Mouse (Mus musculus): Measurements from ENCODE around the gene Galt.
"Not testable (repeated sequence)": the region's sequence is repeated elsewhere in the genome, so short reads cannot be mapped to it uniquely, and the experiment has no call there.

Galt gene

DNA sequence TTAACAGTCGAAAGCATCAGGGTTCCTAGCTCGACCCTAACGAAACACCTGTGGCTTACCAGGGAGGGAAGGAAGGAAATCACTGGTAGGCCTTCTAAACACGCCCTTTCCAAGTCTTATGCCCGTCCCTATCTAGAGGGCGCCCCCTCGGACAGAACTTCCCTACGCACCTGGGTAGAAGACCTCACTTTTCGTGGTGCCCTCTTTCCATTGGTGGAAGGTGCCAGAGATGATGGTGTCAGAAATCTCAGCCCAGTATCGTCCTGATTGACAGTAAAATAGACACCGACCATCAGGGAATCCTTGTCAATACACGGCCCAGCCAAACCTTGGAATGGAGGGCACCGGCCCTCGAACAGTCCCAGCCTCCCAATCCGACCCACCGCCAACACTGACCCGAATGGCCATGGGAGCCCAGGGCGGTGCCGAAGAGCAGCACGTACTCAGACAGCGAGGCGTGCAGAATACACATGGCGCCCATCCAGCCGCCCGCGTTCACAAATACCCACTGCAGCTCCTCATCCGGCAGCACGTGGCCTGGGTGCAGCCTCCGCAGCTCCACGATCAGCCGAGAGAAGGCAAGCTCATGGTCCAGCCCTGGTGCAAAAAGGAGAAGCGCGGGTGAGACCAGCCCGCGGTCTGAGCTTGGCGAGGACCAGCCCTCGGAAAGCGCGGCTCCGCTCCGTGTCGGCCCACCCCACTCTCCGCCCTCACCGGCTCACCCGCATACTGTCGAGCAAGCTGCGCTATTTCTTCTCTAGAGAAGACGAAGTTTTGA lies 14.5 kb upstream of the Galt start:
- no peak for DNase-seq (ENCODE audit: low read depth, low spot score)

GRCm38 (mm10) chr4:41741158-41741560 lies 13.9 kb upstream of the Galt start:
- DNase-seq (ENCODE audit: low read depth, low spot score): peak; percentile 91

- DNase-seq (ENCODE audit: low read depth, low spot score): no peak
These were observed 10.9 kb upstream of the Galt start for GRCm38 (mm10) chr4:41744131-41744530.

GRCm38 (mm10) chr4:41745021-41745420 lies 10.0 kb upstream of the Galt start:
- DNase-seq (ENCODE audit: low read depth, low spot score): no peak

GRCm38 (mm10) chr4:41755338-41756305 lies 594 bp downstream of the Galt start, which contains the start of gene Sigmar1:
Gene Sigmar1 (minus strand): TSS chr4:41756157.
- DNase-seq (ENCODE audit: low read depth, low spot score): peak; percentile 74

DNA sequence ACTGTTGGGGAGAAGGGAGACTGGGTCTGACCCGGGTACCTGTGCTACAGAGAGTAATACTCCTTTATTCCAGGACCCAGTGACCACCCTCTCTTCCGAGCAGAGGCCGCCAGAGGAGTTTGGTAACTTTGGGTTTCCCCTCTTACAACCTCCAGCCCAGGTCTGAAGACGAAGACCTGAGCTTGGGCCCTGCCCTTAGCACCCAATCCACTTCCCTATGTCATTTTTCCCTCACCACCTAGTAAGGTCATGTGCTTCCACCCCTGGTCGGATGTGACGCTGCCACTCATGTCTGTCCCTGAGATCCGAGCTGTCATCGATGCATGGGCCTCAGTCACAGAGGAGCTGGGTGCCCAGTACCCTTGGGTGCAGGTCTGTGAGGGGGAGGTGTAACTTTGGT lies 1.4 kb downstream of the Galt start:
- DNase-seq (ENCODE audit: low read depth, low spot score): no peak

DNA sequence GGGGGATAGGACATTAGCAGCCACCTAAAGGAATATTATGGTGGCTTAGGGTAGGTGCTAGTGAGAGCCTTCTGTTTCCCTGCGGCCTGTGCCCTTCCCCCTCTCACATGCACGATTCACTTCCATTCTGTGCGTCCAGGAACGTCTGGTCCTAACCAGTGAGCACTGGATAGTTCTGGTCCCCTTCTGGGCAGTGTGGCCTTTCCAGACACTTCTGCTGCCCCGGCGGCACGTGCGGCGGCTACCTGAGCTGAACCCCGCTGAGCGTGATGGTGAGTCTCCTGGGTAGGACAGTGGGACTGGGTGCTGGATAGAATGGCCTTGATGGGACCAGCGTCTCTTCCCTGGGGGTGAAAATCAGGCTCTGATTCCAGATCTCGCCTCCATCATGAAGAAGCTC lies 2.3 kb downstream of the Galt start:
- DNase-seq (ENCODE audit: low read depth, low spot score): no peak

GRCm38 (mm10) chr4:41758021-41758420 lies 3.0 kb downstream of the Galt start:
- DNase-seq (ENCODE audit: low read depth, low spot score): no peak

DNA sequence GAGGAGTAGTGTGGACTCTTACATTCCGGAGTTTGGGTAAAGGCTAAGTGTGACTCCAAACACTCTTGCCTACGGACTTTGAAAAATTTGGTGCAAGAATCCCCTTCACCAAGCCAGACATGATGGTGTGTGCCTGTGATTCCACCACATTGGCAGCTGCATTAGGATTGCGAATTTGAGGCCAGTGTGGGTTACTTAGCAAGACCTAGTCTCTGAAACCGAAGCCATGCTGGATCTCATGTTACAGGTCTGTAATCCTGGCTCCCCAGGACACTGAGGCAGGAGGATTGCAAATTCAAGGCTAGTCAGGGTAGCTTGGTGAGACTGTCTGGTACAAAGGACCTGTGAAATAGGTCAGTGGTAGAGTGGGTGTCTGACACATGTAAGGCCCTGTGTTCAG lies 3.7 kb downstream of the Galt start:
- DNase-seq (ENCODE audit: low read depth, low spot score): no peak

DNA sequence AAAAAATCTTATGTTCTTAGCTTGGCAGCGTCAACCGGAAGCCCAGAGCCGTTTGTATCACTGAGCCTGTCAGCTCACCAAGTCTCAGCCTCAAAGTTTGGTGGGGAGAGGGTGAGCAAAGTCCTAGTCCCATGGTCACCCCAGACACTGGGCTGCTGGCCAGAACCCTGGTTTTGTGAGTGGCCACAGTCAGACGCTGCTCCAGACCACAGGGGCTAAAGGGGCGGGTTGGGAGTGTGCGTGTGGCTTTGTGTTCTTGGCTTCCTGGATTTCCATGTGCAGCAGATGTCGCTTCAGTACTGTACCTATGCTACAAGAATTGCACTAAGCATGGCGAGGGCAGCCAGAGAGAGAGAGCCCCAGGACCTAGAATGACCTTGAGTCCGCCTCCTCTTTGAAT lies 4.2 kb downstream of the Galt start:
- DNase-seq (ENCODE audit: low read depth, low spot score): no peak

DNA sequence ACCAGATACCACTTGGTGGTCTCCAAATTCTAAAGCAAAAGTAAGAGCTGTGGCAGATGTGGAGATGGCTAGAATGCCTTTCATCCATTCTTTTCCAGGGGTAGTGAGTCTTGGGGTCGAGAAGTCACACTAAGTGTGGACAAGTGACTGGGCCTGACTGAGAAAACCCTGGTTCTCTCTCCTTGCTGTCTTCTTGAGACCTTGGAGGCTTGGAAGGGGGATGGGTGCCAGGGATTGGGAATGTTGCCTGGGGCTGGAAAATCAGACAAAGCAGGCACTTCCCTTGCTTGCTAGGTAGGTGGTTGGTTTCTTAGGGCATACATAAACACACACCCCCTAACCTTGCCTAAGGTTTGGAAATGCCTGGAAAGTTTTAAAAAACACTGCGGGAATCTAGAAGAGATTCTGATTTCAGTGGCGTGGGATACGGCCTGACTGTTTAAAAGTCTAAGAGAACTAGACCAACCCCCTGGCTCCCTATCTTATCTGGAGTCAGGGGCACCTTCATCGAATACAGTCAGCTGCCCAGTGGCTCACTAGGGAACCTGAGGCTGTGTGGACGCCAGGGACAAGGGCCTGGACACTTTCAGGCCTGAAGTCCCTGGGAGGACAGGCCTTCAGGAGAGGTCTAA lies 4.7 kb downstream of the Galt start:
- DNase-seq (ENCODE audit: low read depth, low spot score): no peak

DNA sequence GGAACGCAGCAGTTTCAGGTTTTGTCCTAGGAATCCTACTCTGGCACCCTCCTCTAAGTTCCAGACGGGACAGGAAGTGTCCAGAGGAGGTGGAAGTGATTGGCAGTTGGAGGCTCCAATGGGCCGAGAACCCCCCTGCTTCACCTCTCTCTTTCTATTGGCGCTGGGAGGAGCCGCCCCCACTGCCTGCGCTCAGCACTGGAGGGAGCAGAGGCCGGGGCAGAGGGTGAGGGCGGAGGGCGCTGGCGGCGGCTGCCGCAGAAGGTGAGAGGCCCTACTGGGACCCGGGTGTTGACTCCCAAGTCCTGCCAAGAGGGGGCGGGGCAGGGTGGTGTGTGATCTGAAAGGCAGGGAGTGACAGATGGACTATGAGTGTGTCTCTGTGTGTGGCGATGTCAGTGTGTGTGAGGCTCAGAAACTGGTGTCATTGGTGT lies 5.3 kb downstream of the Galt start:
- DNase-seq (ENCODE audit: low read depth, low spot score): peak; percentile 67

DNA sequence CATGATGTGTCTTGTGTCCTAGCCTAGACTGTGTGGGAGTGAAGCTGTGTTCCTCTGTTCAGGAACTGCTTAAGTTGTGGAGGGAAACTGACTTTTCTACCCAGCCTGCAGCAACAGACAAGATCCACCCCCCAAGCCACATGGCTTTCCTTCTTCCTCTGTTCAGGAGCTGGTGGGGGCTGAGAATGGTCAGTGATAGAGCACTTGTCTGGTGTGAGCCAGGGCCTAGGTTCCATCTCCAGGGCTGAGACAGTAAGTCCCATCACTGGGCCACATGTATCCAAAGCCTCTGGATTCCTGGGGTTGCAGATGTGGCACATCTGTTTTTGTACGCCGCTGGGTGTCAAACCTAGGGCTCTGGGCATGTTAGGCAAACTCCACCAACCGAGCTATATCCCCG lies 5.9 kb downstream of the Galt start:
- DNase-seq (ENCODE audit: low read depth, low spot score): no peak

GRCm38 (mm10) chr4:41761680-41762079 lies 6.7 kb downstream of the Galt start:
- no peak for DNase-seq (ENCODE audit: low read depth, low spot score)

- DNase-seq (ENCODE audit: low read depth, low spot score): no peak
These were observed 7.2 kb downstream of the Galt start for GRCm38 (mm10) chr4:41762099-41762687.

DNA sequence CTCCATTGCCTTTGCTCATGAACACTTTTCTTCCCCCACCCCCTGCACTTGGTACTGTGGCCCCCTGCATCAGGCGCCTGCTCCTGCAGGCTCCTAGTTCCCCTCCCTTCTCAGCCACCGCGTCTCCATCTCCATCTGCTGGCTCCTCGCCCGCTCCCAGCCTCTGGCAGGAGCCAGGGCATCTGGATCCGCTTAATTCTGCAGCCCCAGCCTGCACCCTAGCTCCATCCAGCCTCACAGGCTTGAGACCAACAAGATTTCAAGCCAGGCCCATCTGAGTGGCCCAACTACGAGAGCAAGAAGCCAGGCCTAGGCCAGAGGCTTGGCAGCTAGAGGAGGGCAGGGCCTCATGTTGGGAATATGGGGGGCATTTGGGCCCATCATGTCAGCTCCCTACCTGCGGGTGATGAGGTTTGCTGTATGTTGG lies 7.7 kb downstream of the Galt start:
- not testable (repeated sequence) for DNase-seq (ENCODE audit: low read depth, low spot score)

GRCm38 (mm10) chr4:41763176-41763575 lies 8.1 kb downstream of the Galt start:
- DNase-seq (ENCODE audit: low read depth, low spot score): not testable (repeated sequence)

DNA sequence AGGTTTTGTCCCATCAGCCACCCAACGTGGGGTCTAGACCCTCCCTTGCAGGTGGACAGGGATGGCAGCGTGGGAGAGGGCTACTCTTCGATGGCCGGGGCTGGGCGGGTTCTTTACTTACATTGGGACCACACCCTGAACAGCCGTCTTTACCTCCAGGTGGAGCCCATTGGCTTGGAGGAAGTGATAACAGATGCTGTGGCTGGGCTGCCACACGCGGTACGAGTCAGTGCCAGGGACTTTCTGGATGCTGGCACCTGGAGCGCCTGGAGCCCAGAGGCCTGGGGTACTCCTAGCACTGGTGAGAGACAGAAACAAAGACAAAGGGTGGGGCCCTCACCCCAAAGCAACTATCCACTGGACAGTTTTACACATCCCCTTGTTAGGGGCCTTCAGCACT lies 12.3 kb downstream of the Galt start:
- DNase-seq (ENCODE audit: low read depth, low spot score): not testable (repeated sequence)

DNA sequence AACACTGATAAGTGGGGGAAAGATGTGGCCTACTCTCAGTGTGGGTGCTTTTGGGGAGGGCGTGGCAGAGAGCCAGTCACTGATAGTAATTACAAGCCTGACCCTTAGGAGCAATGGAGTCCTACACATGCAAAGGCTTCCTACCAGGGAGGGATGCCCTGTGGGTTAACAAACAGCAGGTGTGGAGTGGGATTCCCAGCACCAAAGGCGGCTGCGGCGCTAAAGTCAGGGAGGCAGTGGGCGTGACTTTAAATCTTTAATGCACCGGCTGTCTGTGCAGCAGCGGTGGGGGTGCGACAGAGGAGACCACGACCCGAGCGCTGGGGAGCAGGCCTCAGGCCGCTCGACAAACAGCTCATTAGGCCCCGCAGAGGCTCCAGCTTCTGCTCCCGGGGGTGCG lies 17.9 kb downstream of the Galt start:
- DNase-seq (ENCODE audit: low read depth, low spot score): not testable (repeated sequence)

DNA sequence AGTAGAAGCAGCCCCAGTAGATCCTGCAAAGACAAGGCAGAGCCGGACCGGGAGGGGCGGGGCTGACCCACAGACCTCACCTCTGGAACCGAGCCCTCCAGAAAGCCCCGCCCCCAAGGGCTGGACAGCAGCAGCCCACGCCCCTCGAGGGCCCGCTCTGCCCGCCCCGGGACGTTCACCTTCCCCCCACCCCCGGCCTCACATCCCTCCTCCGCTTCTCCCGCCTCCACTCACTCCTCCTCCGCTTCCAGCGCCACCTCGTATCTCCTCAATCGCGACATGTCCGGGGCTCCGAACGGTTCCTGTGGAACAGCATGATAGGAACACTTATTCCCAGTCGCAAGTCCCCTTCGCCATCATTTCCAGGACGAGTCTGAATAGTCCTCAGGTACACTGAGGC lies 18.5 kb downstream of the Galt start:
- peak; percentile 30 for DNase-seq (ENCODE audit: low read depth, low spot score)

DNA sequence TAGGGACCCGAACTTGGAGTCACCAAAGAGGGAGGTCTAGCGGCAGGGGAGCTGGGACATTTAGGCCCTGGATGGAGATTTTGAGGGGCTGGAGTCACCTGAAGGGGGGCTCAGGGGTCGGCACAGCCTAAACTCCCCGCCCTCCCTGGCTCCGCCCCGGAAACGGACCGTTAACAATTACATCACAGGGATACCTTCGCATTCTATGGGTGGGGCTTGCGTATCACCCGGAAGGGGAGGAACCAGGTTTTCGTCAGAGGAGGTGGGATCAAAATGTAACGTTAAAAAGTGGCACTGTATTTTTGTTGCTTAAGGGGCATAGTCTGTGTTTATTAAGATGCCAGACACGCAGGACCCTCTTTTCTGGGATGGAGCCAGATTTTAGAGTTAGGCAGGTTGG lies 19.0 kb downstream of the Galt start, which contains the start of gene Ccl27a:
Gene Ccl27a (minus strand): TSS at position 246 of the 400 bp plus-strand sequence.
- DNase-seq (ENCODE audit: low read depth, low spot score): peak; percentile 65
